Comparison of ENCODE assay signal across 13 mouse cellular contexts in the genomic region with DNA sequence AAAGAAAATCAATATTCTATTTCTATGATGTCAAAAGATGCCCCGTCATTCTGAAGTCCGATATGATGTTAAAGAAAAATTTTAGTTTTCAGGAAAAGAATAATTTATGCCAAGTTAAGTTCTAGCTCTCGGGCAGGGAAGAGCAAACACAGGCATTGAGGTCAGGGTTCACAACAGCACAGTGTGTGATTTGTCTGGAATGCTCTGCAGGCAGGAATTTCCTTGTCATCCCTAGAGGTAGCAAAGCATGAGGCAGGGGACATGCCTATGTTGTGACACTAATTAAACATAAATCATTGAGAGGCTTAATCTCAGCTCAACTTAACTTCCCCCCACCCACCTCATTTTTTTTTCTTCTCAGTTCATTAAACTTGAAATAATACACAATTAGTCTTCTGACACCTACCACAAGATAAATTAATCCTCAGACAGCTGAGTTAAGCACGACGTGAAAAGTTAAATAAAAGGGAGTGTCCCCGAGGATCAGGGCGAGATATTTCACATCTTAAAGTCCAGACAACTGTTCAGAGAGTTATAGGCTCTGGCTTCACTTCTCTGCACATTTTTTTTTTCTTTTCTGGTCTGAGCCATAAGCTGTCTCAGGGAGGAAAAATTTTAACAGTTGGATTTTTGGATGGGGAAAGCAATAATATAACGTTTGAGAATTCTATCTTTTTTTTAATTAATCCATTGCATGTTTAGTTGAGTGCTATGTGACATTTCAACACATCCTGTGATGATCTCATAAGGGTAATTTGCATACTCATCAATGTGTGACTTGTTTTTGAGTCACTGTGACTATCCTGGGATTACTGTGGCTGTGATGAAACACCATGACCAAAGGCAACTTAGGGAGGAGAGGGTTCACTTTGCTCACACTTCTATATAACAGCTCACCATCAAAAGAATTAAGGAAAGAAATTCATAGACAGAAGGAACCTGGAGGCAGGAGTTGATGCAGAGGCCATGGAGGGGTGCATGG. TPM values are rescaled to one million over a fixed set of nuclear protein-coding genes. Genes with fewer than 3 reads are reported as not detected.
A peak's percentile ranks its signal among the peaks of the same experiment; 100 is the strongest.
DNase-seq lines count a peak whose midpoint lies in the region; ATAC-seq and TF ChIP-seq lines count a peak whose summit lies in the region.
"Had no signal": no experiment of that assay in that cellular context is flagged by ENCODE, and none has a peak within 500 bp of the region (broad histone marks: within the 10 kb centered on the region; RNA-seq: fewer than 3 reads in every experiment).

No protein-coding gene starts in this region.

- TF ChIP-seq CTCF in bone marrow macrophage, adult 2 months (IDR thresholded peaks at IDR 0.05; ENCODE audit: low read depth, low read length) = no peak

- 17% methylated on average over 8 of the region's 8 CpGs for WGBS in kidney, embryonic 15.5 days
- 23% methylated on average over 8 of the region's 8 CpGs for WGBS in intestine, embryonic 16.5 days

- no peak overlapping the region for H3K9ac ChIP-seq in kidney, embryonic 15.5 days
- no peak overlapping the region for H3K9ac ChIP-seq in intestine, embryonic 16.5 days (ENCODE audit: low read depth, low read length)
- H3K9ac ChIP-seq: limb, embryonic 13.5 days had no signal

- no peak overlapping the region for H3K4me2 ChIP-seq in kidney, embryonic 15.5 days
- no peak overlapping the region for H3K4me2 ChIP-seq in intestine, embryonic 16.5 days (ENCODE audit: low read depth, low read length)
- H3K4me2 ChIP-seq: limb, embryonic 13.5 days had no signal

- ATAC-seq in kidney, embryonic 15.5 days (replicated peaks; ENCODE audit: low FRiP score) = peak; percentile 94
- peak; percentile 94 for ATAC-seq in intestine, embryonic 16.5 days

- no peak for DNase-seq in kidney, adult 9 months
- peak; percentile 18 for DNase-seq in 3134 (ENCODE audit: extremely low read depth, insufficient read length, low spot score)
- no peak for DNase-seq in layer of hippocampus, postnatal 36 days
- no peak for DNase-seq in thymus, adult 18-20 months
- no peak for DNase-seq in heart, postnatal 4 days
- DNase-seq: cerebellum, adult 11-12 months; midbrain, embryonic 14.5 days; right cerebral cortex, adult 18-20 months had no signal

- no peak for TF ChIP-seq POLR2A in bone marrow macrophage, adult 2 months (IDR thresholded peaks at IDR 0.05; ENCODE audit: borderline replicate concordance, low read depth, low read length)

- no peaks in the 10 kb centered on the region for H3K27me3 ChIP-seq in kidney, embryonic 15.5 days
- no peaks in the 10 kb centered on the region for H3K27me3 ChIP-seq in intestine, embryonic 16.5 days (replicated peaks; ENCODE audit: control insufficient read depth, insufficient read depth, low read length)
- H3K27me3 ChIP-seq: limb, embryonic 13.5 days had no signal

- no peak overlapping the region for H3K4me3 ChIP-seq in kidney, embryonic 15.5 days (replicated peaks)
- no peak overlapping the region for H3K4me3 ChIP-seq in bone marrow macrophage, adult 2 months (ENCODE audit: insufficient read depth, low read length)
- no peak overlapping the region for H3K4me3 ChIP-seq in intestine, embryonic 16.5 days (ENCODE audit: low read length)
- H3K4me3 ChIP-seq: layer of hippocampus, adult 2 months; limb, embryonic 13.5 days had no signal

- H3K9me3 ChIP-seq in kidney, embryonic 15.5 days (replicated peaks) = no peaks in the 10 kb centered on the region
- no peaks in the 10 kb centered on the region for H3K9me3 ChIP-seq in intestine, embryonic 16.5 days (ENCODE audit: control insufficient read depth, low read length)
- H3K9me3 ChIP-seq: limb, embryonic 13.5 days had no signal

- no peaks in the 10 kb centered on the region for H3K36me3 ChIP-seq in kidney, embryonic 15.5 days
- H3K36me3 ChIP-seq in intestine, embryonic 16.5 days (ENCODE audit: control insufficient read depth, insufficient read depth, low read length) = no peaks in the 10 kb centered on the region
- H3K36me3 ChIP-seq: limb, embryonic 13.5 days had no signal

- peaks cover 14% of the 10 kb centered on the region for H3K4me1 ChIP-seq in kidney, embryonic 15.5 days
- peaks cover 17% of the 10 kb centered on the region for H3K4me1 ChIP-seq in bone marrow macrophage, adult 2 months (ENCODE audit: control insufficient read depth, insufficient read depth, low read length)
- H3K4me1 ChIP-seq in intestine, embryonic 16.5 days (ENCODE audit: control insufficient read depth, insufficient read depth, low read length) = 0 out of 2 replicates have a peak, but pooled peaks cover 2% of the 10 kb centered on the region

- 0 out of 2 replicates have a peak overlapping the region, but pooled peaks have one; percentile 37 for H3K27ac ChIP-seq in kidney, embryonic 15.5 days
- 0 out of 2 replicates have a peak overlapping the region, but pooled peaks have one; percentile 4 for H3K27ac ChIP-seq in bone marrow macrophage, adult 2 months (ENCODE audit: insufficient read depth, low read depth, low read length)
- no peak overlapping the region for H3K27ac ChIP-seq in intestine, embryonic 16.5 days (ENCODE audit: low read length)
- H3K27ac ChIP-seq: layer of hippocampus, adult 2 months; limb, embryonic 13.5 days had no signal

RNA-seq across cellular contexts. Expression of a gene that starts 12.8 kb away (rescaled TPM):
- 13.3 and 15.5 TPM in 2 replicates for polyA plus RNA-seq in kidney, embryonic 15.5 days (2015; fragmentation: Nextera tagmentation; extraction: Ambion mirVana)
- polyA plus RNA-seq in bone marrow macrophage, adult 2 months (2012; ENCODE audit: insufficient read depth, insufficient read length, missing spikeins) = 5.5 and 7.3 TPM in 2 replicates
- polyA plus RNA-seq in intestine, embryonic 16.5 days (2015; fragmentation: Nextera tagmentation; extraction: Ambion mirVana) = 8.6 and 10.1 TPM in 2 replicates
- total RNA-seq in layer of hippocampus, postnatal 36 days (2021) = 1 to 10 TPM; 9.3 to 9.4 TPM
- total RNA-seq in heart, postnatal 4 days (2021) = 10 to 100 TPM in 1 of 2 experiments, 1 to 10 TPM in 1; 8.0 to 11.5 TPM
